Mouse (Mus musculus) midbrain, postnatal 0 days (tissue): ENCODE measurements at regions not wholly inside any gene's neighbourhood (a gene's known extent, or its start where the extent isn't known, plus 50 kb on each side); places are given as distances from the start of the nearest gene placed in this dataset.

Experiments
- ATAC-seq: fragments of 200-750 bp; cut with Nextera tagmentation; 2 replicates; pipeline ENCODE4 v1.8.0; 2017; ENCODE audit warnings: moderate number of reproducible peaks, mild to moderate bottlenecking, moderate TSS enrichment, moderate library complexity; ENCODE audit not compliant: low FRiP score
- DNase-seq: peaks from one replicate; pipeline ENCODE4 v3.0.0-alpha.2; 2015; ENCODE audit warnings: low spot score
- H3K27ac ChIP-seq: fragments of 300-500 bp; sonication (generic); 2 replicates; pipeline ENCODE4 v1.5.1; 2014; ENCODE audit warnings: low read depth, mild to moderate bottlenecking, low read length, mixed read lengths
- H3K27me3 ChIP-seq: fragments of 300-500 bp; sonication (generic); 2 replicates; pipeline ENCODE4 v1.6.1; 2014; ENCODE audit warnings: low read length, control low read depth, mixed read lengths; ENCODE audit not compliant: insufficient read depth
- H3K36me3 ChIP-seq: fragments of 300-500 bp; sonication (generic); 2 replicates; pipeline ENCODE4 v1.6.1; 2014; ENCODE audit warnings: low read length, control low read depth, mixed read lengths; ENCODE audit not compliant: insufficient read depth
- H3K4me1 ChIP-seq: fragments of 300-500 bp; sonication (generic); 2 replicates; pipeline ENCODE4 v1.6.1; 2014; ENCODE audit warnings: mild to moderate bottlenecking, control low read depth, antibody characterized with exemption, low read length, mixed read lengths; ENCODE audit not compliant: insufficient read depth
- H3K4me2 ChIP-seq: fragments of 300-500 bp; sonication (generic); 2 replicates; pipeline ENCODE4 v1.6.1; 2014; ENCODE audit warnings: low read depth, mild to moderate bottlenecking, low read length, mixed read lengths; ENCODE audit not compliant: poor library complexity, severe bottlenecking
- H3K4me3 ChIP-seq: fragments of 300-500 bp; sonication (generic); 2 replicates; pipeline ENCODE4 v1.5.1; 2014; ENCODE audit warnings: low read depth, mild to moderate bottlenecking, low read length, moderate library complexity
- H3K9ac ChIP-seq: fragments of 300-500 bp; sonication (generic); replicated peaks from 2 replicates; pipeline ENCODE4 v1.6.1; 2014; ENCODE audit warnings: mild to moderate bottlenecking, low read length, moderate library complexity, mixed read lengths; ENCODE audit not compliant: poor library complexity, severe bottlenecking
- H3K9me3 ChIP-seq: fragments of 300-500 bp; sonication (generic); 2 replicates; pipeline ENCODE4 v1.6.1; 2016; ENCODE audit warnings: low read length, control low read depth
- CTCF ChIP-seq: IDR thresholded peaks from 2 replicates; pipeline ENCODE4 v1.5.1; 2016; ENCODE audit warnings: antibody characterized with exemption, mild to moderate bottlenecking
- WGBS: fragments of 180-500 bp; shearing (Covaris S2); extraction: QIAGEN DNeasy Blood & Tissue Kit; methylation state at CpG from one replicate; pipeline ENCODE4 v1.1.7; 2014; 5-methylcytosine and 5-hydroxymethylcytosine counted together

DNA sequence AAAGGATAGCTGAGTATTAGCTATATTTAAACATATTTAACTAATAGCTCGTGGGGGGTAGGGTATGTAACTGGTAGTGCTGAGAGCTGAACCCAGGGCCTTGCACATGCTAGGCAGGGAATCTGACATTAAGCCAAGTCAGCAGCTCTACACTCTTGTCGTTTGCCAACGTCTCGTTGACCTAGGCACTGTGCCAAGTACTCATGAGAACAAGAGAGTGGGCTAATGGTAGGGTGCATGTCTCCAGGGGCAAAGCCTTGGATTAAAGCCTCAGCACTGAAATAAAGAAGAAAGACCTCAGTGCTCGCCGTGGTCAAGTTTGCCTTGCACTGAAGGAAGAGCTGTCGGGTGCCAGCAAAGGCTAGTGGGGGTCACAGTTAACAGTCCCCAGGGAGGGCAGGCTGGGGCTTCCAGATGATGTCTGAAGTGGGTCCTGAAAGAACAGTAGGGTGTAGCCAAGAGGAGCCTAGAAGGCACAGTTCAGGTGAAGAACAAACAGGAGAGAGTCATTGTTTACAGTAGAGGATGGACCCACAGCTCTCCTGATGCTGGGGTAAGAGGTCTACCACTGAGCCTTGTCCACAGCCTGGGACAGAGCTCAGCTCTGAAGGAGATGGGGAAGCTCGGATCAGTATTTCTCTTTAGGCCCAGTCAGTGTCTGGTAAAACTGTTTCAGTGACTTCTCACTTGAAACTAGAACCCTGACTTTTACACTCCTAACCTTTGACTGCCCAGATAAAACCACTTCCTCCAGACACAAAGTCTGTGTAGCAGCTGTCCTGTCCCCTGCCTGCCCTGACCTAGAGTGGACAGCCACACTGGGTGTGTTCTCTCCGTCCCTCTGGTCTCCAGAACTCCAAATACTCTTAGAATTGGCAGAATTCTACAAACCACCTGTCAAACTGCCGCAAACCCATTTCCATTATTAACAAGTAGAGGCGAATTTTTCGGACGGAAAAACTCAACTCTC is 121.7 kb upstream of the Jarid2 start:
- 75% methylated on average over 13 of the region's 13 CpGs for WGBS
- no peak for ATAC-seq
- Histone ChIP-seq H3K4me3 (no peak overlapping the region), H3K4me2 (no peak overlapping the region), H3K4me1 (no peaks in the 10 kb centered on the region), H3K9me3 (no peaks in the 10 kb centered on the region), H3K27ac (no peak overlapping the region), H3K36me3 (no peaks in the 10 kb centered on the region), H3K27me3 (no peaks in the 10 kb centered on the region), H3K9ac (no peak overlapping the region)
- peak; percentile 26 for DNase-seq
- no peak for TF ChIP-seq CTCF

DNA sequence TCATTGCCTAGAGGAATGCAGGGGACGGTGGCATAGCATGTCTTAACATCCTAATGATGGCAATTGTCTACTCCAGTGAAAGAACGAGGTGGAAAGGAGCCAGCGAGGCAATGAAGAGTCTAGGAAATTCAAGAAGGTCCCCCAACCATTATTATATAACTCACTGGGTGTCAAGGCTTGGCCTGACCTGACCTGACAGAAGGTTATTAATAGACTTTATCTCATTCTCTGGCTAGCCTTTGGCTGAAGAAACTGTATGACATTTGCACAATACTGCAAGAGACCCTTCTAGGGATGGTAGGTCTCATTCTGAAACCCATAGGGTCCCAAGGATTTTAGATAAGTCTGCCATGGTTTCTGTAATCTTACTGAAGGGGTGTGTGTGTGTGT is 121.0 kb upstream of the Jarid2 start:
- no peaks in the 10 kb centered on the region for H3K27me3 ChIP-seq
- WGBS, result 95% methylated on average over 3 of the region's 3 CpGs
- no peak for DNase-seq
- H3K4me2 ChIP-seq, result no peak overlapping the region
- TF ChIP-seq CTCF, result no peak
- no peaks in the 10 kb centered on the region for H3K4me1 ChIP-seq
- H3K4me3 ChIP-seq, result no peak overlapping the region
- H3K36me3 ChIP-seq, result no peaks in the 10 kb centered on the region
- H3K9me3 ChIP-seq, result no peaks in the 10 kb centered on the region
- no peak overlapping the region for H3K27ac ChIP-seq
- H3K9ac ChIP-seq, result no peak overlapping the region
- no peak for ATAC-seq

DNA sequence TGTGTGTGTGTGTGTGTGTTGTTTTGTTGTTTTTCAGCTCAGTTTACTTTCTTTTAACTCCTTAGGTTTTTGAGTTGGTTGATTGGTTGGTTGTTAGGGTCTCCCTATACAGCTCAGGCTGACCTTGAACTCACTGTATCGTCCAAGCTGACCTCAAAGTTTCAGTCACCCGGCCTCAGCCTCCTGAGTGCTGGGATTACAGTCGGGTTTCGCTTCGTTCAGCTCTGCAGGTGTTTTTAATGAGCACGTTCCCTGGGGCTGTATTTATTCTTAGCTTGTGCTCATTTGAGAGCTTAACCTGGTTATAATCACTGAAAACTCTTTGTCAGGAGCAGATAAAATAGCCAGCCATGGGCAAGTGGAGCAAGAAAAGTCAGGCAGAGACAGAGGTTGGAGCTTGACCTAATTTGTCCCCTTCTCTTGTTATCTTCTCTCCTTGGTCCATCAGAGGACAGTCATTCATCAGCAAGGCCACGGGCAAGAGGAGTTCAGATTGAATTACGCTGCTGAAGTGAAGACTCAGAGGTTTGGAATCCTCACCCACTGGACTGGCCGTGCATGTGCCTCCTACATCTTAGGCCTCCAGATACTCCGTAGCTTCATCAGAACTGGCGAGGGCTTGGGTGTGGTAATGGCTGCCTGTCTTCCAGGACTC is 120.5 kb upstream of the Jarid2 start:
- ATAC-seq (no peak), DNase-seq (no peak)
- 77% methylated on average over 11 of the region's 11 CpGs for WGBS
- H3K9ac ChIP-seq, result no peak overlapping the region
- H3K9me3 ChIP-seq, result no peaks in the 10 kb centered on the region
- no peaks in the 10 kb centered on the region for H3K4me1 ChIP-seq
- no peak overlapping the region for H3K4me2 ChIP-seq
- no peak overlapping the region for H3K4me3 ChIP-seq
- H3K27ac ChIP-seq, result no peak overlapping the region
- TF ChIP-seq CTCF, result no peak
- H3K27me3 ChIP-seq, result no peaks in the 10 kb centered on the region
- no peaks in the 10 kb centered on the region for H3K36me3 ChIP-seq

DNA sequence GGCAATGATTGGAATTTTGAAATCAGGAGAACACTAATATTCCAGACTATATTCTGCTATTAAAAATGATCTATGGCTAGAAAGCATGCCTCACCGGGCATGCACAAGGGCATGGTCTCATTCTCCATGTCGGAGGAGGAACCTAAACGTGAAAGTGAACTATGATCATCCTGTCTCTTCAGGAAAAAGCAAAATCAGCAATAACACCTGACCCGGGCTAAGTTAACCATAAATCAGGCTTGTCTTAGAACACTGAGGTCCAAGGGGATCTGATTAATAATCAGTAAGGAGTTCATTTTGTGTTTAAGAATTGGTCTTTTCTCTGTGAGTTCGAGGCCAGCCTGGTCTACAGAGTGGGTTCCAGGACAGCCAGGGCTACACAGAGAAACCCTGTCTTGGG is 119.7 kb upstream of the Jarid2 start:
- Histone ChIP-seq H3K36me3 (no peaks in the 10 kb centered on the region), H3K4me3 (no peak overlapping the region), H3K4me1 (no peaks in the 10 kb centered on the region), H3K4me2 (no peak overlapping the region), H3K9me3 (no peaks in the 10 kb centered on the region), H3K27me3 (no peaks in the 10 kb centered on the region), H3K9ac (no peak overlapping the region), H3K27ac (no peak overlapping the region)
- DNase-seq, result no peak
- no peak for ATAC-seq
- no peak for TF ChIP-seq CTCF
- WGBS, result 90% methylated on average over 5 of the region's 5 CpGs

DNA sequence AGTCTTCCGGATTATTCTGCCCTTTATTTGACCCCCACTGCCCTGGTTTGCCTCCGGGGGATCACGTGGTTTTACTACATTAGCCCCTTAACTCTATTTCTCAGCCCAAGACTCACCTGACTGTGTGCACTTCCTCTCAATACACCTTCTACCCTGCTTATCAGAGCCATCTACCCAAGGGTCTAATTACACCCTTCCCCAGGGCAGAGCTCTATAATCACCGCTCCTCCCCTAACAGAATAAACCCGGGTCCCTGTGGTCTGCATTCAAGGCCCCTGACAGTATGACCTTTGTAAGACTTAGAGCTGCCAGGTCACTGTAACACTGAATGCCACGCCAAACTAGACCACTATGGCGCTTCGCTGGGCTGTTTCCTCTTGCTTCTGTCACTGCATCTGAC is 113.6 kb upstream of the Jarid2 start:
- Histone ChIP-seq H3K4me2 (no peak overlapping the region), H3K27ac (no peak overlapping the region), H3K36me3 (no peaks in the 10 kb centered on the region), H3K4me3 (no peak overlapping the region), H3K27me3 (no peaks in the 10 kb centered on the region), H3K4me1 (no peaks in the 10 kb centered on the region), H3K9ac (no peak overlapping the region), H3K9me3 (no peaks in the 10 kb centered on the region)
- DNase-seq (no peak), ATAC-seq (no peak)
- 82% methylated on average over 8 of the region's 8 CpGs for WGBS
- no peak for TF ChIP-seq CTCF

DNA sequence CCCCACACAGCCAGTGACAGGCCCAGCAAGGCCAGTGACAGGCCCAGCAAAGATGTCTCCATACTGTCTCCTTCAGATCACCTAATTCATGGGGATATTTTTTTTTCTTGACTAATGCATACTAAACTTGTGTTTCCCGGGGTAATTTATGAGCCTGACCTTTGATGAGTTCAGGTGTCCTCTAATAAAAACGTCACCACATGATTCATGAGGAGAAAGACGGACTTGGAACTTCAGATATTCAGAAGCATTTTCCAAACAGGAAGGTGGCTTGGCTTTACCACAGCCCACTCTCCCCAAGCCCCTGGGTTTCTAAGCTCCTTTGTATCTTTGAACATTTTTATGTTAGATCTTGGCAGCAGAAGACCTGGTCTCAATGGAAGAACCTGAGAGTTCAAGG is 110.9 kb upstream of the Jarid2 start:
- Histone ChIP-seq H3K27me3 (no peaks in the 10 kb centered on the region), H3K4me1 (no peaks in the 10 kb centered on the region), H3K4me3 (no peak overlapping the region), H3K9me3 (no peaks in the 10 kb centered on the region), H3K36me3 (no peaks in the 10 kb centered on the region), H3K27ac (no peak overlapping the region), H3K9ac (no peak overlapping the region), H3K4me2 (no peak overlapping the region)
- ATAC-seq (no peak), DNase-seq (no peak)
- no peak for TF ChIP-seq CTCF
- WGBS, result 78% methylated on average over 3 of the region's 3 CpGs
